Mouse (Mus musculus) gastrocnemius, postnatal 10 days (tissue): Measurements from ENCODE around the gene Emilin2. TPM values are rescaled to one million over a fixed set of nuclear protein-coding genes. Genes with fewer than 3 reads are reported as not detected.

Source experiments
- DNase-seq: peaks from one replicate; pipeline ENCODE4 v3.0.0; 2021; ENCODE audit warnings: mixed read lengths
- total RNA-seq, 2 experiments: library from RNA; stranded (reverse); gene quantifications; 2 replicates each; pipeline ENCODE4 v1.2.3; 2021

The Emilin2 gene
- total RNA-seq, 2 experiments from 2014 or later: 31.9 to 39.2 TPM

- no peak for DNase-seq
Observed at GRCm38 (mm10) chr17:71204809-71205091, 107.0 kb downstream of the Emilin2 start.

DNA sequence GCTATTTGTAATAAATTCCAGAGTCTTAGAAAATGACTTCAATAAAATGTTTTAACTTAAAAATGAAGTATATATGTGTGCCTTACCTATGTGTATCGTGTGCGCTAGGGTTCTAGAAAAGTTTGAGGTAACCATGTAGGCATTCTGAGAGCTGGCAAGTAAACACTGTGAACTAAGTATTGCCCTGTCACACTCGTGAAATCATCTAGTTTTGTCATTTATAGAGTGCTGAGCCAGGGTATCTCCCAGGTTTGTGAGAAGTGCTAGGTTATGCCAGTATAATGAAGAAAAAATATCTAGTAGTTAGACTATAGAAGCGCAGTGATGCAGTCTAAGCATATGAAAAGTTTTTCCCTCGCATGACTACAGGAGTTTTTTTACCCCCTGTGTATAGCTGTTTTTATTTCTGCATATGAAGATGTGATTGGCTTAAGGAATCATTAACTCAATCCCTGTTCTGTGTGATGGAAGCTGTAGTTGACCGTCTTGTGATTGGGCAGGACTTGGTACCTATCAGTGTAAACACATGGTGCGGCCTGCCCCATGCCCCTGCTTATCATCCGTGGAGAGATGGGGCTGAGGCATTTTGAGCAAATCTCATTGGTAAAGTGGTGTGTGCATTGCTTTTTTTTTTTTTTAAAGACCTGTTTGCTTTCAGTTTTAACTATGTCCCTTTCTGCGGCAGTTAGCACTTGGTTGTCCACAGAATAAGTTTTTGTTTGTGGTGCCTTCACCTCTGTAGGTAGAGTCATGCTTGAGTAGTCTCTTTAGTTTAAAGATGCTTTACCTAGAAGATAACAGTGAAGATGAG is 107.6 kb downstream of the Emilin2 start:
- DNase-seq: no peak

Other genes starting within 250 kb of the Emilin2 start
- gene Lpin2, start 129.4 kb downstream of the Emilin2 start, total RNA-seq: 10 to 100 TPM in 1 of 2 experiments, 1 to 10 TPM in 1; 8.5 to 10.6 TPM
- gene Gm4707, start 147.9 kb upstream of the Emilin2 start, total RNA-seq: 1 to 10 TPM in 1 of 2 experiments, under 1 TPM in 1; 0.63 to 1.3 TPM
- gene Smchd1, start 163.4 kb upstream of the Emilin2 start, total RNA-seq: 10 to 100 TPM; 16.5 to 21.5 TPM
- 1 to 10 TPM; 5.2 to 5.7 TPM for gene Ndc80, start 214.9 kb upstream of the Emilin2 start, total RNA-seq
- under 1 TPM; 0.12 to 0.32 TPM for gene Spdya, start 240.1 kb upstream of the Emilin2 start, total RNA-seq